Mouse (Mus musculus): ENCODE measurements around the gene Gm49368.
A peak's percentile ranks its signal among the peaks of the same experiment; 100 is the strongest.

DNA sequence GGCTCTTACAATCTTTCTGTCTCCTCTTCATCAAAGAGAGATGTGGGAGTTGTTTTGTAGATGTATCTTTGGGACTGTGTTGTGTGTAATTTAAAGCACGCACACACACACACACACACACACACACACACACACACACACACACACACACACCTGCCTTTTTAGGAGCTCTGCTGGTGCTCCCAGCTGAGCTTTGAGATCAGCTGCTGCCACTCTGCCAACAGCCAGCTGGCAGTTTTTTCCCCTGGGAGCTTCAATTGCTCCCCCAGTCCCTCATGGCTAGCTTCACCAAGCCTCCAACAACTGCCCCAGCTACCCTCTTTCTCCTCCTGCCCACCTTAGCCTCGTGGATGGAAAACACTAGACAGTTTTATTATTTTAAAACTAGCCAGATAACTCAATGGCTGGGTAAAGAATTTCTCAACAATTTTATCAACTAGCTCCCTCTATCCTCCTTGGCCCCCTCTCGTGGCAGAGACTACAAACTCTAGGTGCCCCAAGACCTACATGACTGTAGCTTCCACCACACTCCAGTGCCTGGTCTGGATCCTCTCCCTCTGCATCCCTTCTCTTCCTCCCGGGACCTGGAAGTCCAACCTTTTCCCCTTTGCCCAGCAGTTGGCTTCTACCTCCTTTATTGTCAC is 18.2 kb upstream of the Gm49368 start:
- TF ChIP-seq EP300 (IDR thresholded peaks at IDR 0.05; ENCODE audit: low read depth in 1 of 2, low read length in 2 of 2) (no peak), ETS1 (IDR thresholded peaks at IDR 0.05; ENCODE audit: low read depth, low read length) (peak; percentile 34; the same call in 1 of the 2 replicates), CTCF (IDR thresholded peaks at IDR 0.05 in 2 of 3, conservative IDR thresholded peaks at IDR 0.05 in 1 of 3; ENCODE audit: control insufficient read depth in 1 of 3, insufficient read depth in 1 of 3, low read depth in 2 of 3, low read length in 3 of 3, poor library complexity in 1 of 3, severe bottlenecking in 1 of 3) (0 out of 6 replicates have a peak, but pooled peaks of 1 of the 3 experiments have one; percentile 10), TCF12 (IDR thresholded peaks at IDR 0.05; ENCODE audit: low read depth, low read length) (no peak), POLR2A (IDR thresholded peaks at IDR 0.05; ENCODE audit: control insufficient read depth in 1 of 2, insufficient read depth in 1 of 2, low read depth in 1 of 2, low read length in 2 of 2, poor library complexity in 1 of 2) (no peak), JUND (IDR thresholded peaks at IDR 0.05; ENCODE audit: low read depth, low read length) (no peak), NRF1 (IDR thresholded peaks at IDR 0.05; ENCODE audit: insufficient read depth, low read depth, low read length, poor library complexity, severe bottlenecking) (no peak), HCFC1 (IDR thresholded peaks at IDR 0.05; ENCODE audit: low read depth, low read length) (no peak), MAX (IDR thresholded peaks at IDR 0.05; ENCODE audit: low read length) (no peak), MAZ (IDR thresholded peaks at IDR 0.05; ENCODE audit: low read depth, low read length) (no peak), TBP (IDR thresholded peaks at IDR 0.05; ENCODE audit: low read depth, low read length) (no peak), POLR2AphosphoS5 (IDR thresholded peaks at IDR 0.05; ENCODE audit: borderline replicate concordance, low read depth, low read length) (no peak), NELFE (IDR thresholded peaks at IDR 0.05; ENCODE audit: low read depth, low read length) (no peak), SIN3A (IDR thresholded peaks at IDR 0.05; ENCODE audit: low read length) (no peak)
